ENCODE assay signal across 23 mouse cellular contexts in the genomic region with DNA sequence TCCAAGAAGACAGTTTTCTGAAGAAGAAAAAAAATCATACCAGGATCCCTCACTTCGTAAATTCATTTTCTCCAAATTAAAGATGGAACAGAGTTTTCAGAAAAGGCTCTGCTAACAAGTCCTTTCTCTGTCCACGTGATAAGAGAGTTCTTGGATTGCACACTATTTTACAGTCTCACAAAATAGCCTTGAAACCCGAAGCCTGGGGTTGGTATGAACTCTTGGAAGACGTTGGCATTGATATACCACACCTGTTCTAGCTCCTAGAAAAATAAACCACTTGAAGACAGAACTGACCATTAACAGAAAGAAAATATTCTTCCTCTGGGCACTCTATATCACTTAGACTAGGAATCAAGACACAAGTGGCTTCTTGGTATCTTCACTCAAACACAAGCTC.
DNase-seq lines count a peak whose midpoint lies in the region; ATAC-seq and TF ChIP-seq lines count a peak whose summit lies in the region.
"Had no signal": no experiment of that assay in that cellular context is flagged by ENCODE, and none has a peak within 500 bp of the region (broad histone marks: within the 10 kb centered on the region; RNA-seq: fewer than 3 reads in every experiment).

No protein-coding gene starts in this region.

- DNase-seq in embryonic facial prominence, embryonic 14.5 days (ENCODE audit: low spot score), result peak; percentile 16
- no peak for DNase-seq in embryonic facial prominence, embryonic 10.5 days (ENCODE audit: low spot score)
- DNase-seq in kidney, postnatal 36 days, result no peak
- DNase-seq in skeletal muscle tissue, adult 2 months (ENCODE audit: low read depth, low spot score), result peak; percentile 7
- no peak for DNase-seq in heart, postnatal 4 days
- DNase-seq: B cell, adult 2 months; cerebellum, adult 11 months; cerebellum, adult 2 months; cerebellum, adult 9-11 months; cerebellum, postnatal 25 days; heart, adult 11 months had no signal

- no peak for ATAC-seq in embryonic facial prominence, embryonic 14.5 days (ENCODE audit: low read depth)
- peak; percentile 91 for ATAC-seq in kidney, embryonic 15.5 days (replicated peaks; ENCODE audit: low FRiP score)
- ATAC-seq: CD4-positive, CD25-positive, alpha-beta regulatory T cell, adult 4 months; forebrain, embryonic 15.5 days; hindbrain, embryonic 16.5 days; inflammation-experienced regulatory T-cells, adult 6 months had no signal

- no peak for TF ChIP-seq CTCF in C2C12 (IDR thresholded peaks at IDR 0.05; ENCODE audit: control insufficient read depth, insufficient read depth, insufficient read length)

- no peak overlapping the region for H3ac ChIP-seq in C2C12 (ENCODE audit: control insufficient read depth, insufficient read length, low read depth)

- H3K79me2 ChIP-seq in C2C12 (ENCODE audit: control insufficient read depth, insufficient read depth), result no peaks in the 10 kb centered on the region

- no peaks in the 10 kb centered on the region for H3K9me3 ChIP-seq in embryonic facial prominence, embryonic 14.5 days (ENCODE audit: control insufficient read depth, low read length)
- H3K9me3 ChIP-seq in embryonic facial prominence, embryonic 10.5 days, result no peaks in the 10 kb centered on the region
- no peaks in the 10 kb centered on the region for H3K9me3 ChIP-seq in kidney, embryonic 15.5 days (replicated peaks)
- H3K9me3 ChIP-seq: embryonic facial prominence, embryonic 12.5 days; forebrain, embryonic 12.5 days; forebrain, embryonic 15.5 days; hindbrain, embryonic 10.5 days; hindbrain, embryonic 13.5 days had no signal

- peaks cover 6% of the 10 kb centered on the region; the same call in 1 of the 2 replicates for H3K4me1 ChIP-seq in embryonic facial prominence, embryonic 14.5 days (ENCODE audit: control insufficient read depth, insufficient read depth, low read length)
- H3K4me1 ChIP-seq in embryonic facial prominence, embryonic 10.5 days, result peaks cover 4% of the 10 kb centered on the region; the same call in 1 of the 2 replicates
- H3K4me1 ChIP-seq in kidney, embryonic 15.5 days, result peaks cover 4% of the 10 kb centered on the region; the same call in 1 of the 2 replicates
- H3K4me1 ChIP-seq: embryonic facial prominence, embryonic 12.5 days; forebrain, embryonic 12.5 days; forebrain, embryonic 15.5 days; hindbrain, embryonic 10.5 days; hindbrain, embryonic 13.5 days had no signal

- no peaks in the 10 kb centered on the region for H3K79me3 ChIP-seq in C2C12 (ENCODE audit: low read depth)

- H3K9ac ChIP-seq in embryonic facial prominence, embryonic 14.5 days (ENCODE audit: low read depth, low read length), result no peak overlapping the region
- no peak overlapping the region for H3K9ac ChIP-seq in kidney, embryonic 15.5 days
- H3K9ac ChIP-seq: embryonic facial prominence, embryonic 12.5 days; forebrain, embryonic 12.5 days; forebrain, embryonic 15.5 days; hindbrain, embryonic 13.5 days had no signal

- no peaks in the 10 kb centered on the region for H3K27me3 ChIP-seq in embryonic facial prominence, embryonic 14.5 days (replicated peaks; ENCODE audit: control insufficient read depth, insufficient read depth, low read length)
- no peaks in the 10 kb centered on the region for H3K27me3 ChIP-seq in embryonic facial prominence, embryonic 10.5 days (replicated peaks; ENCODE audit: low read depth, poor library complexity, severe bottlenecking)
- no peaks in the 10 kb centered on the region for H3K27me3 ChIP-seq in kidney, embryonic 15.5 days
- H3K27me3 ChIP-seq in C2C12 (ENCODE audit: control insufficient read depth, insufficient read depth, insufficient read length), result no peaks in the 10 kb centered on the region
- H3K27me3 ChIP-seq: embryonic facial prominence, embryonic 12.5 days; forebrain, embryonic 12.5 days; forebrain, embryonic 15.5 days; hindbrain, embryonic 13.5 days had no signal

- WGBS in embryonic facial prominence, embryonic 14.5 days, result 55% methylated on average over 4 of the region's 4 CpGs
- 70% methylated on average over 4 of the region's 4 CpGs for WGBS in embryonic facial prominence, embryonic 10.5 days
- 32% methylated on average over 4 of the region's 4 CpGs for WGBS in kidney, embryonic 15.5 days

- no peaks in the 10 kb centered on the region for H3K36me3 ChIP-seq in embryonic facial prominence, embryonic 14.5 days (ENCODE audit: control insufficient read depth, insufficient read depth, low read length)
- no peaks in the 10 kb centered on the region for H3K36me3 ChIP-seq in embryonic facial prominence, embryonic 10.5 days (replicated peaks)
- no peaks in the 10 kb centered on the region for H3K36me3 ChIP-seq in kidney, embryonic 15.5 days
- no peaks in the 10 kb centered on the region for H3K36me3 ChIP-seq in C2C12 (ENCODE audit: control insufficient read depth, insufficient read depth)
- H3K36me3 ChIP-seq: embryonic facial prominence, embryonic 12.5 days; forebrain, embryonic 12.5 days; forebrain, embryonic 15.5 days; hindbrain, embryonic 10.5 days; hindbrain, embryonic 13.5 days had no signal

- H3K27ac ChIP-seq in embryonic facial prominence, embryonic 14.5 days (replicated peaks; ENCODE audit: low read depth, low read length), result no peak overlapping the region
- no peak overlapping the region for H3K27ac ChIP-seq in embryonic facial prominence, embryonic 10.5 days (replicated peaks)
- no peak overlapping the region for H3K27ac ChIP-seq in kidney, embryonic 15.5 days
- H3K27ac ChIP-seq: embryonic facial prominence, embryonic 12.5 days; forebrain, embryonic 12.5 days; forebrain, embryonic 15.5 days; hindbrain, embryonic 10.5 days; hindbrain, embryonic 13.5 days had no signal

- H3K4me2 ChIP-seq in embryonic facial prominence, embryonic 14.5 days (ENCODE audit: low read depth, low read length), result no peak overlapping the region
- H3K4me2 ChIP-seq in kidney, embryonic 15.5 days, result no peak overlapping the region
- H3K4me2 ChIP-seq: forebrain, embryonic 12.5 days; forebrain, embryonic 15.5 days; heart, embryonic 11.5 days; hindbrain, embryonic 13.5 days had no signal

- H3K4me3 ChIP-seq in embryonic facial prominence, embryonic 14.5 days (ENCODE audit: low read depth, low read length), result no peak overlapping the region
- no peak overlapping the region for H3K4me3 ChIP-seq in embryonic facial prominence, embryonic 10.5 days
- no peak overlapping the region for H3K4me3 ChIP-seq in kidney, embryonic 15.5 days (replicated peaks)
- no peak overlapping the region for H3K4me3 ChIP-seq in C2C12 (ENCODE audit: insufficient read depth, poor library complexity, severe bottlenecking)
- H3K4me3 ChIP-seq: embryonic facial prominence, embryonic 12.5 days; erythroblast, embryonic 14.5 days; forebrain, embryonic 12.5 days; forebrain, embryonic 15.5 days; hindbrain, embryonic 10.5 days; hindbrain, embryonic 13.5 days had no signal

TF ChIP-seq in C2C12, 6 proteins besides CTCF, POLR2A, EP300 and RAD21:
- peak; percentile 65 for TF ChIP-seq USF1 (IDR thresholded peaks at IDR 0.05; ENCODE audit: low read depth)
- no peak for TF ChIP-seq MYOD1 (IDR thresholded peaks at IDR 0.05; ENCODE audit: control insufficient read depth, insufficient read length, low read depth)
TF ChIP-seq in C2C12: peak in this region for 1.

Comparison
In these comparisons a context has a peak if more than half of its experiments do, and no peak if none do; other contexts are left out.
1. DNase-seq: peak in embryonic facial prominence, embryonic 14.5 days (single experiment) and skeletal muscle tissue, adult 2 months (single experiment); none in embryonic facial prominence, embryonic 10.5 days (single experiment), kidney, postnatal 36 days (0 of 2) and heart, postnatal 4 days (single experiment).